Mouse (Mus musculus): ENCODE measurements at regions not wholly inside any gene's neighbourhood (a gene's known extent, or its start where the extent isn't known, plus 50 kb on each side); places are given as distances from the start of the nearest gene placed in this dataset.

DNA sequence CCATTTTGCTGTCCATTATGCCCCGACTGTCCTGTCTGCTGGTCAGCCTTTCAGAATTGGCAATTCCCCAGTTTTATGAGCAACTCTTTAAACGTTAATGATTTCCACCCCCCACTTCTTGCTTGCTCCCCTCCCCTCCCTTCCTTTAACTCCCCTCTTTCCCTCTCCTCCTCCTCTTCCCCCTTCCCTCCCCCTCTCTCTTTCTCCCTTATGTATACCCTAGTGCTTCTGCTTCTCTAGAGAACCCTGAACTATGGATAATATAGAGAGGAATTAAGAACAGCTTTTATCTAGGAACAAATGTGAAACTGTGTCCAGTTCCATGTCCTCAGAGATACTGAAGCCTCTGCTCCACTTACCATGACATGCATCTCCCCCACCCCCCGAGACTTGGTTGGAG is 356.5 kb upstream of the Cdh6 start:
- DNase-seq (ENCODE audit: extremely low spot score in 1 of 2, low spot score in 2 of 2): no peak
- intact Hi-C loops (cut with DNase I): no loop called here

DNA sequence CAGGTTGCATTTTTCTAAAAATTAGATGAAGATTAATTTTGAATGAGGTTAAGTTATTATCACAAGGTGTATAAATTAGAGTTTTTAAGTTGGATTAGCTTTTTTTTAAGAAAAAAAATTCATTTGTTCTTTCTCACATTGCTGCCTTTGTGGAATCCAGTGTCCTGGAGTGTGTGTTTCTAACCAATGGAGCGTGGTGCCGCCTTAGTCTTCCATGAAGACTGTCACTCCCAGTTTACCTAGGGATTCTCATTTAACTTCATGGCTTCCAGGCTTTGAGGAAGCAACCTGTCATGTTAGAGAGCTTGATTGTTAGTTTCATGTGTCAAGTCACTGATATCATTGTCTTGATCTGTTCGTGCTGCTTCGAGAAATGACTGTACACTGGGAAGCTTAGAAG is 355.6 kb upstream of the Cdh6 start:
- intact Hi-C loops (cut with DNase I): no loop called here

More for the DNA sequence above, 355.6 kb upstream of the Cdh6 start:
- DNase-seq (ENCODE audit: extremely low spot score in 1 of 2, low spot score in 2 of 2): no peak

Data from left cerebral cortex, postnatal 10 days (tissue).